Mouse (Mus musculus) embryonic facial prominence, embryonic 13.5 days (tissue): ENCODE measurements around the gene Hat1. TPM values are rescaled to one million over a fixed set of nuclear protein-coding genes. Genes with fewer than 3 reads are reported as not detected.

Experiments
- ATAC-seq: fragments of 200-750 bp; cut with Nextera tagmentation; 2 replicates; pipeline ENCODE4 v1.8.0; 2017; ENCODE audit warnings: low read depth; ENCODE audit not compliant: insufficient number of reproducible peaks, insufficient read depth, low FRiP score, low TSS enrichment
- H3K27ac ChIP-seq: fragments of 300-500 bp; sonication (generic); 2 replicates; pipeline ENCODE4 v1.5.1; 2015; ENCODE audit warnings: moderate library complexity, mild to moderate bottlenecking, inconsistent platforms
- H3K27me3 ChIP-seq: fragments of 300-500 bp; sonication (generic); 2 replicates; pipeline ENCODE4 v1.6.1; 2015; ENCODE audit warnings: mild to moderate bottlenecking, inconsistent platforms
- H3K36me3 ChIP-seq: fragments of 300-500 bp; sonication (generic); 2 replicates; pipeline ENCODE4 v1.6.1; 2015; ENCODE audit warnings: mild to moderate bottlenecking, inconsistent platforms
- H3K4me1 ChIP-seq: fragments of 300-500 bp; sonication (generic); 2 replicates; pipeline ENCODE4 v1.6.1; 2015; ENCODE audit warnings: inconsistent platforms
- H3K4me2 ChIP-seq: fragments of 300-500 bp; sonication (generic); 2 replicates; pipeline ENCODE4 v1.6.1; 2015; ENCODE audit warnings: moderate library complexity, mild to moderate bottlenecking, inconsistent platforms
- H3K4me3 ChIP-seq: fragments of 300-500 bp; sonication (generic); 2 replicates; pipeline ENCODE4 v1.5.1; 2015; ENCODE audit warnings: mild to moderate bottlenecking, inconsistent platforms
- H3K9ac ChIP-seq: fragments of 300-500 bp; sonication (generic); 2 replicates; pipeline ENCODE4 v1.6.1; 2015; ENCODE audit warnings: mild to moderate bottlenecking, inconsistent platforms
- H3K9me3 ChIP-seq: fragments of 300-500 bp; sonication (generic); 2 replicates; pipeline ENCODE4 v1.6.1; 2016; ENCODE audit warnings: inconsistent platforms
- WGBS: fragments of 180-500 bp; shearing (Covaris S2); methylation state at CpG from one replicate; pipeline ENCODE4 v1.1.7; 2015; ENCODE audit warnings: mixed read lengths; 5-methylcytosine and 5-hydroxymethylcytosine counted together
- polyA plus RNA-seq: library from polyadenylated mRNA; unstranded; fragments of >200 nt; fragmentation: Nextera tagmentation; extraction: Ambion mirVana; gene quantifications from 2 replicates; pipeline ENCODE4 v1.2.1, GENCODE M21; 2015

Hat1 gene
- polyA plus RNA-seq, 1 experiment from 2014 or later: 135 TPM

DNA sequence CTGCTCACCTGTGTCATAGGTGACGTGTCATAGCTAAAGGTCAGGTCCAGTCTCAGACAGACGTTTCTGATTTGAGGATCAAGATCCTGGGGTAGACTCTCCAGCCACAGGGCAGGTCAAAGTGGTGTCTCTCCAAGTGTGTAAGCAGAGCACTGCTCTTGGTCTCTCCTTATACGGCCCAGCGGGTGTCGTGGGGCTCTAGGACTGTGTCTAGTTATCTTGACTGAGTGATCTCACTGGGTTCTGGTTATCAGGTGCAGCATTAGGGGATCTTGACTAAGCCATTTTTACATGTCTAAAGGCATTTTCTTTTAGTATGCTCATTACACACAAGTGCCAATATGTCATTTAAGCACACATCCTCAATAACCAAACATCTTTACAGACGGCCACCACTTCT is 82.3 kb downstream of the Hat1 start:
- WGBS: 86% methylated on average over 6 of the region's 6 CpGs
- Histone ChIP-seq H3K9me3 (no peaks in the 10 kb centered on the region), H3K36me3 (no peaks in the 10 kb centered on the region), H3K4me1 (peaks cover 33% of the 10 kb centered on the region), H3K9ac (no peak overlapping the region), H3K4me3 (no peak overlapping the region), H3K27ac (no peak overlapping the region), H3K27me3 (no peaks in the 10 kb centered on the region), H3K4me2 (no peak overlapping the region)
- ATAC-seq: no peak

DNA sequence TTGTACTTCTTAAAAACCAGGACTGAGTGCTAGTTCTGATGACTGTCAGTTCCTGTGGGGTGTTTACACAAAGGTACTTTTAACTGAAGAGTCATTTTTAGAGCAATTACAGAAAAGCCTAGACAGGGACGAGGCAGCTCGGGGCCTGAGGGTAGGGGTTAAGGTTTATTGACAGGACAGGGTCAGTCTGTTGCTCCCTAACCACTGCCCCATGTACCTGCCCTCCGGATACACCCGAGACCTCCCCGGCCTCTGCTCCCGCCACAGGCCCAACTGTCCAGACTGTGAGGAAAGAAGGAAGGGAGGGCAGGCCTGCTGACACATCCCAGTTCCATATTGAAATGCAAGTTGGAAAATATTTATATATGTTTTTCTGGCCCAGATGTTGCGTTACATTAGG is 85.1 kb downstream of the Hat1 start:
- no peaks in the 10 kb centered on the region for H3K27me3 ChIP-seq
- H3K4me3 ChIP-seq: no peak overlapping the region
- H3K9ac ChIP-seq: no peak overlapping the region
- peak overlapping the region; percentile 40 for H3K4me2 ChIP-seq
- peak overlapping the region; percentile 82 for H3K27ac ChIP-seq
- peaks cover 39% of the 10 kb centered on the region for H3K4me1 ChIP-seq
- WGBS: 20% methylated on average over 7 of the region's 7 CpGs
- no peaks in the 10 kb centered on the region for H3K36me3 ChIP-seq
- H3K9me3 ChIP-seq: no peaks in the 10 kb centered on the region
- no peak for ATAC-seq

DNA sequence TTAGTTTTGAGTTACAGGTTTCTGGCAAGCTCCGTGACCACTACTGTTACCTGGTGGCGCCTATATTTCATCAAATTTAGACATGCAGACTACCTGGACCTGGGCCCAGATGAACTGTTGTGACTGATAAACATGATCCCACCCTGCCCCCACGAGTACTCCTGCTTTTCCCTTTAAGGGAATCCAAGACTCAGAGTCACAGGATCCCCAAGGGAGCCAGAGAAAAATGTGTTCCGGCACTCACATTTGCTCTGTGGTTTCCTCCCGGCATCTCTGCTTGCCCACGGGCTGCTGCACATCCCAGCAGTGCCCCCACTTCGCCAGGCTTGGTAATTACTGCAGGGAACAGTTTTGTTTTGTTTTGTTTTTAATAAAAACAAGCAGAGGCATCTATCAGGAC is 85.6 kb downstream of the Hat1 start:
- Histone ChIP-seq H3K4me3 (no peak overlapping the region), H3K9ac (no peak overlapping the region), H3K27me3 (no peaks in the 10 kb centered on the region), H3K9me3 (no peaks in the 10 kb centered on the region), H3K4me1 (peaks cover 39% of the 10 kb centered on the region), H3K27ac (peak overlapping the region; percentile 82), H3K4me2 (peak overlapping the region; percentile 40), H3K36me3 (no peaks in the 10 kb centered on the region)
- no peak for ATAC-seq
- WGBS: 8% methylated on average over 7 of the region's 7 CpGs

DNA sequence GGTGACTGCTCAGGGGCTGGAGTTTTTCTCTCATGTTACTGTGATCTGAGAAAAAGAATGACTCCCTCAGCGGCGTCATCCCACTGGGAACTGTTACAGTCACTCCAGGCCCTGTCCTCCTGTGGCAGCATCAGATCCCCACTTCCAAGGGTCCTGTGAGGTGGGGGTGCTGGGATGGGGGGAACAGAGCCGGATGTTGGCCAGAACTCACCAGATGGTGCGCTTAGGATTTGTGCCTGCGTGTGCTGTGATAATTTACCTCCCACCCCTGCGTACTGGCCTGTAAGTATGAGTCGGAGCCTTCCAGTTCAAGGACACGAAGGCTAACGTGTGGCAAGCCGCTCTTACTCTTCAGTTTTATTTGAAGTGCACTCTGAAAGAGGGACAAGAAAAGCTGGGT is 86.6 kb downstream of the Hat1 start:
- H3K4me1 ChIP-seq: peaks cover 45% of the 10 kb centered on the region
- H3K27ac ChIP-seq: peak overlapping the region; percentile 86
- no peaks in the 10 kb centered on the region for H3K27me3 ChIP-seq
- H3K9me3 ChIP-seq: no peaks in the 10 kb centered on the region
- no peak overlapping the region for H3K4me3 ChIP-seq
- H3K36me3 ChIP-seq: no peaks in the 10 kb centered on the region
- no peak for ATAC-seq
- WGBS: 42% methylated on average over 10 of the region's 10 CpGs
- no peak overlapping the region for H3K4me2 ChIP-seq
- H3K9ac ChIP-seq: 0 out of 2 replicates have a peak overlapping the region, but pooled peaks have one; percentile 0

DNA sequence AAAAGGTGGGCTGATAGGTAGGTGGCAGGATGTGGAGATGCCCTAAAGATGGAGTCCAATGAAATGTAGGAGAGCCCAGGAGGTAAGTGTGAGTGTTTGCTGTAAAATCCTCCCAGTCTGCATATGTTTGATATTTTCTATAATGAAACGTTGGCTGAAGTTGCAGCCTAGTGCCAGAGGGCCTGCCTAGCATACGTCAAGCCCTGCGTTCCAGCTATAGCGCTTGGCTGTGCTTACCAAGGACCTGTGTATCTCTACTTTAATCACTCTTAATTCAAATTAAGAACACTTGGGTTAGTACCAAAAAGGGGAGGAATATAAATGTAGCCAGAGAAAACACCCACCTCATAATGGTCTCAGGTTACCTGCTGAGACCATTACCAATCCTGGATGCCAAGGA is 87.0 kb downstream of the Hat1 start:
- no peak overlapping the region for H3K4me2 ChIP-seq
- H3K9ac ChIP-seq: 0 out of 2 replicates have a peak overlapping the region, but pooled peaks have one; percentile 0
- peaks cover 46% of the 10 kb centered on the region for H3K4me1 ChIP-seq
- H3K36me3 ChIP-seq: no peaks in the 10 kb centered on the region
- peak overlapping the region; percentile 86 for H3K27ac ChIP-seq
- H3K27me3 ChIP-seq: no peaks in the 10 kb centered on the region
- H3K4me3 ChIP-seq: no peak overlapping the region
- H3K9me3 ChIP-seq: no peaks in the 10 kb centered on the region
- WGBS: 38% methylated on average over 4 of the region's 4 CpGs
- no peak for ATAC-seq

DNA sequence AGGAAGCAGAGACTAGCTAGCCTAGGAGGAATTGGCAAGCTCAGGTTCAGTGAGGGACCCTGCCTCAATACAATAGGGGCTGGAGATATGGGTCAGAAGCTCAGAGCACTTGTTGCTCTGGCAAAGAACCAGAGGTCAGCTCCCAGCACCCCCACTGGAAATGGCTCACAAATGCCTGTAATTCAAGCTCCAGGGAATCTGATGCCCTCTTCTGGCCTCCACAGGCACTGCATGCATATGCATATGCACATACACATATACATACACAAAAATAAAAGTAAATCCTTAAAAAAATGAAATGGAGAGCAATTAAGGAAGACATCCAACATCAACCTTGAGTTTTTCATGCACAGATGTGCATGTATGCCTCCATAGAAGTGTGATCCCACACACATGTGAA is 89.0 kb downstream of the Hat1 start:
- no peaks in the 10 kb centered on the region for H3K9me3 ChIP-seq
- H3K9ac ChIP-seq: no peak overlapping the region
- no peak overlapping the region for H3K4me2 ChIP-seq
- no peak for ATAC-seq
- no peak overlapping the region for H3K27ac ChIP-seq
- H3K4me1 ChIP-seq: peaks cover 55% of the 10 kb centered on the region
- no peaks in the 10 kb centered on the region for H3K36me3 ChIP-seq
- no peak overlapping the region for H3K4me3 ChIP-seq
- H3K27me3 ChIP-seq: no peaks in the 10 kb centered on the region

DNA sequence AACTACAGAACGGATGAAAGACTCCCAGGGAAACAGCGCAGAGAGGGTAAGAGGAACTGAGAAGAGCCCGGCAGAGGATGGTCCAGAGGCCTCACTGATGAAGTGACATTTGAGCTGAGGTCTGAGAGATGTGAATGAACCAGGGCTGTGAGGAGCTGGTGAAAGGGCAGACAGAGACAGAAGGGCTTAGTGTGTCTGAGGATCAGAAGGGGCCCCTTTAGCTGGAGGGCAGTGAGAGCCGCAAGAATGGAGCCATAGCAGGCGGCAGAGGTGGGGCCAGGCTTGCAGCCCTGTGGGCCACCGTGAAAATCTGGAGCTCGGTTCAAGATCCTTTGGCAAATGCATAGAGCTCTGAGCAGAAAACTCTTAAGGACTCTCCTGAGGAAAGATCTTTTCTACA is 91.2 kb downstream of the Hat1 start:
- Histone ChIP-seq H3K4me1 (peaks cover 49% of the 10 kb centered on the region), H3K27me3 (no peaks in the 10 kb centered on the region), H3K36me3 (no peaks in the 10 kb centered on the region), H3K27ac (no peak overlapping the region), H3K4me2 (peak overlapping the region; percentile 26; the same call in 1 of the 2 replicates), H3K9me3 (no peaks in the 10 kb centered on the region), H3K9ac (no peak overlapping the region), H3K4me3 (no peak overlapping the region)
- ATAC-seq: no peak
- WGBS: 6% methylated on average over 7 of the region's 7 CpGs

DNA sequence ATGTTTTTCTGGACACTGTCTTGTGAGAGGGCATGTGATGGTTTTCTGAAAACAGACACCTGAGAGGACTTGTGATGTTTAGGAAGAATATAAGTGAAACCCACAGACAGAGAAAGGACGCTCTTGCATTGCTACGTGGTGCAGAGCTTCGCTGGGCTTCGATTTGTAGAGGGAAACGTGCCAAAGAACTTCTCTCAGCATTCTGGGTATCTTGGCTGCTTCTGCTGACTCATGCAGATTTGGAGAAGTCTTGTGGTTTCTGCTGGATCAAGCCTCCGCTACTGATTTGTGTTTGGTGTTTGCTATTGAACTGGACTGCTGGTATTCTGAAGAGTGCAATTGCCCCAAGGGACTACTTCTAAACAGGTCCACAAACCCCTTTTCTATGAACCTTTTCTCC is 93.1 kb downstream of the Hat1 start:
- no peak overlapping the region for H3K4me2 ChIP-seq
- no peaks in the 10 kb centered on the region for H3K27me3 ChIP-seq
- no peak overlapping the region for H3K9ac ChIP-seq
- H3K27ac ChIP-seq: no peak overlapping the region
- H3K4me1 ChIP-seq: peaks cover 31% of the 10 kb centered on the region
- WGBS: 43% methylated on average over 6 of the region's 6 CpGs
- no peak overlapping the region for H3K4me3 ChIP-seq
- H3K9me3 ChIP-seq: no peaks in the 10 kb centered on the region
- H3K36me3 ChIP-seq: no peaks in the 10 kb centered on the region
- ATAC-seq: no peak

DNA sequence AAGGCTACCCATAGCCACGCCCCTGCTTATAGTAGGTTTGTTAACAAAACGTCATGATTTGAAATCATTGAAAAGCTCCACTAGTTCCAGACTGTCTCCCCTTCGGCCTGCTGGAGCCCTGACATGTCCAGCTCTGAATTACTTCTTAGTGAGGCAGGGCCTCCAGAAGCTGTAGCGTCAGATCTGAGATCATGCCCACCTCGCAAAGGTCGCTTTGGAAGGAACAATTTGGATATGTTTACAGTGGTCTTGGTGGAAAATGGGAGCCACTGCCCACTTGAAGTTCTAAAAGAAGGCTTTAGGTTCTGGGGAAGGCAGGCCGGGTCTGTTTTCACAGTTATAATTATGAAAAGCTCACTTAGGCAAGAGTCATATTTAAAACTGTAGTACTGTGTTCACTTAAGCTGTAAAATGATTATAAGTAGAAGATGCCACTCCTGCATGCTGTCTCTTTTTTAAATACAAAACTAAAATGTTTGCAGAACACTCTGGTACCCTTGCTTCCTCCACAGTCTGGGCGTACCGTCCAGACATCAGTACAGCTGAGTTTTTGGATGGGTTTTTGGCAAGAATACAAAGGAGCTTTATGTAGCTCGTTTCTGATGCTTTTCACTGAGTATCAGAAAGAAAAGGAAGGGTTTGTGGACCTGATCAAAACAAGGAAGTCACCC is 94.4 kb downstream of the Hat1 start:
- Histone ChIP-seq H3K27ac (peak overlapping the region; percentile 51), H3K27me3 (no peaks in the 10 kb centered on the region), H3K4me2 (no peak overlapping the region), H3K9ac (no peak overlapping the region), H3K9me3 (no peaks in the 10 kb centered on the region), H3K4me3 (no peak overlapping the region), H3K36me3 (no peaks in the 10 kb centered on the region), H3K4me1 (peaks cover 30% of the 10 kb centered on the region)
- ATAC-seq: no peak
- 38% methylated on average over 10 of the region's 10 CpGs for WGBS

DNA sequence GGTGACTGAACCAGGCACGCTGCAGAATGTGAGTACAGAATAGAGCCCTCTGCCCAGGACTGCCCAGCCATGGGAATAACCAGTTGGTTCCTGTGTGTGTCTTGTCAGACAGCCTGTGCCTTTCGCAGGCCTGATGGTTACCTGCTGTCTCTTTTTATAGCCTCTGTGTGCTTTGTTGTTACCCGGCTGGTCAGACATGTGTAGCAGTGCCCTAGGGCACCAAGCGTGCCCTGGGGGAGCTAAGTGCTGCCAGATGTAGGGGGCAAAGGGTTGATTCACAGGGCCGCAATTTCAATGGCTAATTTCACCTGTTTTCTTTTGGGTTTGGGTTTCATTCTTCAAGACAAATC is 94.9 kb downstream of the Hat1 start:
- ATAC-seq: no peak
- H3K4me2 ChIP-seq: no peak overlapping the region
- H3K9me3 ChIP-seq: no peaks in the 10 kb centered on the region
- no peaks in the 10 kb centered on the region for H3K36me3 ChIP-seq
- WGBS: 23% methylated on average over 5 of the region's 5 CpGs
- no peaks in the 10 kb centered on the region for H3K27me3 ChIP-seq
- peaks cover 30% of the 10 kb centered on the region for H3K4me1 ChIP-seq
- H3K9ac ChIP-seq: no peak overlapping the region
- no peak overlapping the region for H3K4me3 ChIP-seq
- H3K27ac ChIP-seq: peak overlapping the region; percentile 51
